Comparison of ENCODE assay signal across 8 mouse cellular contexts in genomic region chr6:136857873-136858260, GRCm38 (mm10). TPM values are rescaled to one million over a fixed set of nuclear protein-coding genes. Genes with fewer than 3 reads are reported as not detected.
DNase-seq lines count a peak whose midpoint lies in the region; ATAC-seq and TF ChIP-seq lines count a peak whose summit lies in the region.
"Had no signal": no experiment of that assay in that cellular context is flagged by ENCODE, and none has a peak within 500 bp of the region (broad histone marks: within the 10 kb centered on the region; RNA-seq: fewer than 3 reads in every experiment).

No protein-coding gene starts in this region.

- no peak; a peak in 1 of 6 replicates for TF ChIP-seq CTCF in MEL (IDR thresholded peaks at IDR 0.05 in 2 of 3, conservative IDR thresholded peaks at IDR 0.05 in 1 of 3; ENCODE audit: control insufficient read depth in 1 of 3, insufficient read depth in 1 of 3, low read depth in 2 of 3, low read length in 3 of 3, poor library complexity in 1 of 3, severe bottlenecking in 1 of 3)

- H3K4me2 ChIP-seq in embryonic facial prominence, embryonic 12.5 days (replicated peaks), result peak overlapping the region; percentile 22
- H3K4me2 ChIP-seq in intestine, embryonic 15.5 days (replicated peaks), result peak overlapping the region; percentile 42

- no peak for TF ChIP-seq RAD21 in MEL (IDR thresholded peaks at IDR 0.05; ENCODE audit: low read depth, low read length)

- peaks cover 0 to 22% of the 10 kb centered on the region in 2 experiments; a peak in 3 of 4 replicates for H3K4me1 ChIP-seq in MEL (ENCODE audit: control insufficient read depth in 1 of 2, insufficient read depth in 2 of 2, low read length in 2 of 2)
- H3K4me1 ChIP-seq in embryonic facial prominence, embryonic 12.5 days, result peaks cover 25% of the 10 kb centered on the region
- H3K4me1 ChIP-seq in intestine, embryonic 15.5 days (replicated peaks), result peaks cover 14% of the 10 kb centered on the region

- H3K4me3 ChIP-seq in MEL (ENCODE audit: control insufficient read depth in 1 of 2, insufficient read depth in 1 of 2, low read depth in 2 of 2, low read length in 2 of 2), result peak overlapping the region; percentile 16 to 67
- H3K4me3 ChIP-seq in embryonic facial prominence, embryonic 12.5 days, result no peak overlapping the region
- no peak overlapping the region for H3K4me3 ChIP-seq in intestine, embryonic 15.5 days (replicated peaks)

- WGBS in embryonic facial prominence, embryonic 12.5 days, result 21% methylated on average over 11 of the region's 11 CpGs
- WGBS in intestine, embryonic 15.5 days, result 13% methylated on average over 11 of the region's 11 CpGs

- ATAC-seq in embryonic facial prominence, embryonic 12.5 days (ENCODE audit: insufficient number of reproducible peaks, insufficient read depth, low FRiP score, low TSS enrichment), result no peak
- peak; percentile 65 for ATAC-seq in intestine, embryonic 15.5 days

- TF ChIP-seq POLR2A in MEL (IDR thresholded peaks at IDR 0.05; ENCODE audit: control insufficient read depth in 1 of 2, insufficient read depth in 1 of 2, low read depth in 1 of 2, low read length in 2 of 2, poor library complexity in 1 of 2), result no peak

- peak overlapping the region; percentile 43 for H3K9ac ChIP-seq in MEL (ENCODE audit: control insufficient read depth, low read depth, low read length, poor library complexity, severe bottlenecking)
- H3K9ac ChIP-seq in embryonic facial prominence, embryonic 12.5 days, result no peak overlapping the region
- H3K9ac ChIP-seq in intestine, embryonic 15.5 days, result no peak overlapping the region

- TF ChIP-seq EP300 in MEL (IDR thresholded peaks at IDR 0.05; ENCODE audit: low read depth in 1 of 2, low read length in 2 of 2), result no peak

- H3K36me3 ChIP-seq in MEL (ENCODE audit: control insufficient read depth in 1 of 2, insufficient read depth in 2 of 2, low read length in 2 of 2), result peaks cover 0 to 9% of the 10 kb centered on the region in 2 experiments; a peak in 2 of 4 replicates
- H3K36me3 ChIP-seq in embryonic facial prominence, embryonic 12.5 days, result no peaks in the 10 kb centered on the region
- no peaks in the 10 kb centered on the region for H3K36me3 ChIP-seq in intestine, embryonic 15.5 days

- intact Hi-C loops in gastrocnemius, postnatal 14 days (cut with DNase I; ENCODE audit: low total_unique reads), result no loop called here

- peak overlapping the region; percentile 14; the same call in 1 of the 2 replicates for H3K27ac ChIP-seq in MEL (ENCODE audit: control insufficient read depth, low read depth, low read length)
- H3K27ac ChIP-seq in embryonic facial prominence, embryonic 12.5 days, result peak overlapping the region; percentile 72
- H3K27ac ChIP-seq in intestine, embryonic 15.5 days, result peak overlapping the region; percentile 73
- H3K27ac ChIP-seq: macrophage had no signal

- H3K79me2 ChIP-seq in MEL (ENCODE audit: control insufficient read depth, insufficient read depth, low read length, poor library complexity), result no peaks in the 10 kb centered on the region

- H3K9me3 ChIP-seq in MEL (replicated peaks; ENCODE audit: insufficient read depth, low read length), result no peaks in the 10 kb centered on the region
- no peaks in the 10 kb centered on the region for H3K9me3 ChIP-seq in embryonic facial prominence, embryonic 12.5 days
- H3K9me3 ChIP-seq in intestine, embryonic 15.5 days, result no peaks in the 10 kb centered on the region

- no peaks in the 10 kb centered on the region for H3K27me3 ChIP-seq in MEL (ENCODE audit: control insufficient read depth in 1 of 2, insufficient read depth in 2 of 2, low read length in 2 of 2)
- H3K27me3 ChIP-seq in embryonic facial prominence, embryonic 12.5 days, result no peaks in the 10 kb centered on the region
- no peaks in the 10 kb centered on the region for H3K27me3 ChIP-seq in intestine, embryonic 15.5 days (replicated peaks)

- no peak for DNase-seq in MEL (ENCODE audit: low read depth, low spot score)
- peak; percentile 28 to 40 for DNase-seq in lung, adult 18-20 months
- no peak for DNase-seq in layer of hippocampus, adult 18-20 months (ENCODE audit: low spot score in 2 of 2)
- no peak for DNase-seq in gastrocnemius, postnatal 14 days
- no peak for DNase-seq in left cerebral cortex, adult 11 months (ENCODE audit: low spot score)

TF ChIP-seq in MEL, 35 proteins besides CTCF, POLR2A, EP300 and RAD21:
- TF ChIP-seq TAL1 (IDR thresholded peaks at IDR 0.05; ENCODE audit: low read length) (no peak), MEF2A (IDR thresholded peaks at IDR 0.05; ENCODE audit: extremely low read depth, insufficient replicate concordance, low read depth, low read length, poor library complexity, severe bottlenecking) (no peak), MYC (IDR thresholded peaks at IDR 0.05; ENCODE audit: low read depth, low read length) (0 out of 2 replicates have a peak, but pooled peaks have one; percentile 2)

RNA-seq across cellular contexts. Expression of gene Art4, which starts 0.3 kb away (rescaled TPM):
- 0.13 and 0.50 TPM in 2 replicates for total RNA-seq in MEL (2012; rRNA removed)
- under 1 TPM in 1 of 2 experiments, not detected in 1; 0.60 TPM for polyA plus RNA-seq in MEL (2012; ENCODE audit: insufficient read depth in 1 of 2, insufficient read length in 2 of 2, low read depth in 1 of 2, low replicate concordance in 2 of 2, missing spikeins in 1 of 2)
- 1.1 and 1.6 TPM in 2 replicates for polyA plus RNA-seq in embryonic facial prominence, embryonic 12.5 days (2016; fragmentation: Nextera tagmentation; extraction: Ambion mirVana)
- polyA plus RNA-seq in intestine, embryonic 15.5 days (2015; fragmentation: Nextera tagmentation; extraction: Ambion mirVana), result 4.2 and 4.8 TPM in 2 replicates
- total RNA-seq in layer of hippocampus, adult 18-20 months (2021), result not detected
- total RNA-seq in gastrocnemius, postnatal 14 days (2021), result under 1 TPM; 0.38 to 0.84 TPM
- polyA plus RNA-seq: macrophage had no signal

RNA-seq across cellular contexts. Expression of gene Mgp, which starts 17.8 kb away (rescaled TPM):
- total RNA-seq in MEL (2012; rRNA removed), result not detected in 2 replicates
- not detected for polyA plus RNA-seq in MEL (2012; ENCODE audit: insufficient read depth in 1 of 2, insufficient read length in 2 of 2, low read depth in 1 of 2, low replicate concordance in 2 of 2, missing spikeins in 1 of 2)
- 41.2 and 42.9 TPM in 2 replicates for polyA plus RNA-seq in embryonic facial prominence, embryonic 12.5 days (2016; fragmentation: Nextera tagmentation; extraction: Ambion mirVana)
- 121 and 122 TPM in 2 replicates for polyA plus RNA-seq in intestine, embryonic 15.5 days (2015; fragmentation: Nextera tagmentation; extraction: Ambion mirVana)
- 10 to 100 TPM; 24.7 to 29.4 TPM for total RNA-seq in layer of hippocampus, adult 18-20 months (2021)
- 100 to 1,000 TPM; 166 to 195 TPM for total RNA-seq in gastrocnemius, postnatal 14 days (2021)
- polyA plus RNA-seq: macrophage had no signal

RNA-seq across cellular contexts. Expression of gene Smco3, which starts 22.6 kb away (rescaled TPM):
- total RNA-seq in MEL (2012; rRNA removed), result not detected in 2 replicates
- polyA plus RNA-seq in MEL (2012; ENCODE audit: insufficient read depth in 1 of 2, insufficient read length in 2 of 2, low read depth in 1 of 2, low replicate concordance in 2 of 2, missing spikeins in 1 of 2), result not detected
- polyA plus RNA-seq in embryonic facial prominence, embryonic 12.5 days (2016; fragmentation: Nextera tagmentation; extraction: Ambion mirVana), result 0.40 and 0.43 TPM in 2 replicates
- 2.3 and 3.4 TPM in 2 replicates for polyA plus RNA-seq in intestine, embryonic 15.5 days (2015; fragmentation: Nextera tagmentation; extraction: Ambion mirVana)
- 10 to 100 TPM; 10.4 to 14.0 TPM for total RNA-seq in layer of hippocampus, adult 18-20 months (2021)
- 1 to 10 TPM in 1 of 2 experiments, under 1 TPM in 1; 0.62 to 1.6 TPM for total RNA-seq in gastrocnemius, postnatal 14 days (2021)

RNA-seq across cellular contexts. Expression of gene Wbp11, which starts 29.8 kb away (rescaled TPM):
- total RNA-seq in MEL (2012; rRNA removed), result 43.5 and 58.0 TPM in 2 replicates
- polyA plus RNA-seq in MEL (2012; ENCODE audit: insufficient read depth in 1 of 2, insufficient read length in 2 of 2, low read depth in 1 of 2, low replicate concordance in 2 of 2, missing spikeins in 1 of 2), result 100 to 1,000 TPM; 294 to 411 TPM
- polyA plus RNA-seq in embryonic facial prominence, embryonic 12.5 days (2016; fragmentation: Nextera tagmentation; extraction: Ambion mirVana), result 122 and 130 TPM in 2 replicates
- 85.1 and 92.7 TPM in 2 replicates for polyA plus RNA-seq in intestine, embryonic 15.5 days (2015; fragmentation: Nextera tagmentation; extraction: Ambion mirVana)
- total RNA-seq in layer of hippocampus, adult 18-20 months (2021), result 100 to 1,000 TPM; 136 to 141 TPM
- total RNA-seq in gastrocnemius, postnatal 14 days (2021), result 10 to 100 TPM; 49.2 to 53.1 TPM

RNA-seq across cellular contexts. Expression of gene BC049715, which starts 30.4 kb away (rescaled TPM):
- total RNA-seq in MEL (2012; rRNA removed), result 0.26 and 0.27 TPM in 2 replicates
- 1 to 10 TPM in 1 of 2 experiments, not detected in 1; 1.2 TPM for polyA plus RNA-seq in MEL (2012; ENCODE audit: insufficient read depth in 1 of 2, insufficient read length in 2 of 2, low read depth in 1 of 2, low replicate concordance in 2 of 2, missing spikeins in 1 of 2)
- polyA plus RNA-seq in embryonic facial prominence, embryonic 12.5 days (2016; fragmentation: Nextera tagmentation; extraction: Ambion mirVana), result 2.2 and 3.5 TPM in 2 replicates
- polyA plus RNA-seq in intestine, embryonic 15.5 days (2015; fragmentation: Nextera tagmentation; extraction: Ambion mirVana), result 0.82 and 1.3 TPM in 2 replicates
- 1 to 10 TPM; 2.6 to 3.0 TPM for total RNA-seq in layer of hippocampus, adult 18-20 months (2021)
- under 1 TPM; 0.10 to 0.35 TPM for total RNA-seq in gastrocnemius, postnatal 14 days (2021)

Comparison
In these comparisons a context has a peak if more than half of its experiments do, and no peak if none do; other contexts are left out.
1. DNase-seq: peak in lung, adult 18-20 months (2 of 2); none in MEL (single experiment), layer of hippocampus, adult 18-20 months (0 of 2), gastrocnemius, postnatal 14 days (single experiment) and left cerebral cortex, adult 11 months (single experiment).
2. H3K27ac ChIP-seq: peak in every context shown above with its lines; median percentile 73 in intestine, embryonic 15.5 days; 72 in embryonic facial prominence, embryonic 12.5 days; 14 in MEL.
3. H3K4me3 ChIP-seq: peak in MEL (2 of 2); none in embryonic facial prominence, embryonic 12.5 days (single experiment) and intestine, embryonic 15.5 days (single experiment).
4. RNA of gene Mgp, which starts 17.8 kb away (total RNA-seq): 166 to 195 TPM in gastrocnemius, postnatal 14 days and 24.7 to 29.4 TPM in layer of hippocampus, adult 18-20 months; not detected in MEL; every median in the first group is over 10 times any median in the second.
5. RNA of gene Smco3, which starts 22.6 kb away (total RNA-seq): 10.4 to 14.0 TPM in layer of hippocampus, adult 18-20 months; 0.62 to 1.6 TPM in gastrocnemius, postnatal 14 days and not detected in MEL; every median in the first group is over 4 times any median in the second.